Mouse (Mus musculus) MEL-GATA-1-ER (cell line): ENCODE measurements around the gene Mta3.
"Not testable (repeated sequence)": the region's sequence is repeated elsewhere in the genome, so short reads cannot be mapped to it uniquely, and the experiment has no call there.

ENCODE experiments used
- DNase-seq: peaks from one replicate; pipeline ENCODE4 v3.0.0-alpha.2; 2012; ENCODE audit warnings: low read depth; ENCODE audit errors: extremely low read depth

Gene Mta3

GRCm38 (mm10) chr17:83847100-83847499 lies 141.1 kb downstream of the Mta3 start:
- DNase-seq: no peak

- DNase-seq: peak; percentile 78
These were observed 141.9 kb downstream of the Mta3 start, which contains the start of gene Haao for GRCm38 (mm10) chr17:83847815-83848214. Gene Haao, minus strand, starts transcription at chr17:83847963.

GRCm38 (mm10) chr17:83848482-83848881 lies 142.5 kb downstream of the Mta3 start:
- no peak for DNase-seq

GRCm38 (mm10) chr17:83849081-83849675 lies 143.2 kb downstream of the Mta3 start:
- no peak for DNase-seq

GRCm38 (mm10) chr17:83849717-83850116 lies 143.8 kb downstream of the Mta3 start:
- no peak for DNase-seq

- peak; percentile 70 for DNase-seq
These were observed 144.5 kb downstream of the Mta3 start for GRCm38 (mm10) chr17:83850458-83850857.

- no peak for DNase-seq
These were observed 144.9 kb downstream of the Mta3 start for GRCm38 (mm10) chr17:83850864-83851263.

GRCm38 (mm10) chr17:83853831-83854230 lies 147.9 kb downstream of the Mta3 start:
- DNase-seq: no peak

- DNase-seq: peak; percentile 75
These were observed 148.4 kb downstream of the Mta3 start for GRCm38 (mm10) chr17:83854284-83854918.

- DNase-seq: peak; percentile 95
These were observed 152.4 kb downstream of the Mta3 start for GRCm38 (mm10) chr17:83858413-83858812.

- DNase-seq: no peak
These were observed 153.7 kb downstream of the Mta3 start for GRCm38 (mm10) chr17:83859639-83860038.

GRCm38 (mm10) chr17:83860224-83860623 lies 154.3 kb downstream of the Mta3 start:
- no peak for DNase-seq

- not testable (repeated sequence) for DNase-seq
These were observed 155.0 kb downstream of the Mta3 start for GRCm38 (mm10) chr17:83860968-83861367.

GRCm38 (mm10) chr17:83861444-83862133 lies 155.6 kb downstream of the Mta3 start:
- DNase-seq: peak; percentile 93

GRCm38 (mm10) chr17:83862134-83862881 lies 156.3 kb downstream of the Mta3 start:
- DNase-seq: no peak

GRCm38 (mm10) chr17:83865366-83865765 lies 159.4 kb downstream of the Mta3 start:
- no peak for DNase-seq

GRCm38 (mm10) chr17:83866582-83866981 lies 160.6 kb downstream of the Mta3 start:
- DNase-seq: no peak

- no peak for DNase-seq
These were observed 164.4 kb downstream of the Mta3 start for GRCm38 (mm10) chr17:83870385-83870784.
